Mouse (Mus musculus): ENCODE results near the gene Snrk.

The Snrk gene

GRCm38 (mm10) chr9:122107701-122108375 lies 9.2 kb upstream of the Snrk start:
- CTCF ChIA-PET, result interaction anchor here (0.6 kb wide), 1 partner anchor 195 kb away, joined by 3 read pairs; no protein-coding TSS in a partner anchor

DNA sequence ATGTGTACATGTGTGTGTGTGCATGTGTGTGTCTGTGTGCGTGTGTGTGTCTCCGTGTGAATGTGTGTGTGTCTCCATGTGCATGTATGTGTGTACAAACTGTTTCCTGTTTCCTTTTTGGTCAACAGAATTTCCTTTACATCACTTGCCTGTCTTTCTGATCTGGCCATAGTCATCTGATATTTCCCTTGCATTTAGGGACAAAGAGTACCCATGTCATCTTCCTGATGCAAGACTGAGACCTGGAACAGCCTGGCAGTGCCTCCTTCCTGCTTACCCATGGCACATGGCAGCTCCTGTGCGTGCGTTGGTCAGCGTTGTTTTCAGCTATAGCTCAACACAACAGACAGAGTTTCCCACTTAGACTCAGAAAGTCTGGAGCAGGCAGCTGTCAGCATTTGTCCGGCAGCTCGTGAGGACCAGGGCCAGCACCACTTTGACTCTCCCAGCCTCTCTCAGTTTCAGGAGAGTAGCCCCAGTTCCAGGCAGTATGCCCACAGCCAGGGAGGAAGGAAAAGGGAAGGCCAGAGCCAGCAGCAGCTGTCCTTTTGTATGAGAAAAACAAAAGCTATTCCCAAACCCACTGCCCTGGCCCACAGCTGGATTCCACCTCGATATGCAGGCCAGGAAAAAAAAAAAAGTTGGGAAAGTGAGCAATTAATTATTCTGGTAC lies 7.4 kb upstream of the Snrk start:
- CTCF ChIA-PET, result interaction anchor here (0.7 to 0.8 kb wide), 2 partner anchors 13 to 157 kb away, joined by 3 read pairs; no protein-coding TSS in a partner anchor

GRCm38 (mm10) chr9:122110508-122110907 lies 6.6 kb upstream of the Snrk start:
- CTCF ChIA-PET, result interaction anchor here (0.6 to 0.8 kb wide), 2 partner anchors 12 to 16 kb away, joined by 3 read pairs; no protein-coding TSS in a partner anchor

- CTCF ChIA-PET, result interaction anchor here (0.6 kb wide), 1 partner anchor 16 kb away, joined by 3 read pairs; no protein-coding TSS in a partner anchor
Observed at GRCm38 (mm10) chr9:122110921-122111320, 6.1 kb upstream of the Snrk start.

DNA sequence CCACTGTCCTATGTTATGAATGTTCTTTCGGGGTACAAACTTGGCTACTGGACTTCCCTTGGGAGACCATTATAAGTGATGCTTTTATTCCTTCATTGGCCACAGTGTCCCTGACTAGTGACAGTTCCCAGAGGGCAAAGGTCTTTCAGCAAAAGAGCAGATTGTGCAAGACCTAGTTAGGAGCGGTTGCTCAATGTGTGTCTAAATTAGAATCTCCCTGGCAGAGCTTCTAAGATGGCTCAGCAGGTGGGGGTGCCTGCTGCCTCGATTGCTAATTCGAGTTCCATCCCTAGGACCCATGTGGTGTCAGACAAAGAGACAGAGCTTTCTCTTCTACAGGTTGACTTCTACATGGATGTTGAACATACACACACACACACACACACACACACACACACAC lies 1.5 kb upstream of the Snrk start:
- CTCF ChIA-PET, result no interaction called here

DNA sequence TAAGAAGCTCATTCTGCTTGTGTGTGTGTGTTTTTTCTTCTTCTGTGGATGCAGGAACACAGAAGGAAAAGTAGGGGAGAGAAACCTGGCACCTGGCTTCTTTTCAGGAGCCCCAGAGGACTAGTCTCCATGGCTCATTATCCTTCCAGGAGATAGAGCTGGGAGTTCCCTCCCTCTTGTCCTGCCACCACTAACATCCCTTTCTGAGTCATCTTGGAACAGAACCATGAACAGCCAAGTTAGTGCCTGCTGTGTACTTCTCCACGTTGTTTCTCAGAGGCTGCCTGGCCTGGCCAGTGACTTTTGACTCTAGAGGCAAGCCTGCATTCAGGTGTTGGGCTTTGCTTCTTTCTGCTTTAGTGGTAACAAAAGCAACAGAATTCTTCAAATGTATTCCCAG lies 707 bp upstream of the Snrk start:
- CTCF ChIA-PET, result interaction anchor here (0.6 kb wide), 1 partner anchor 27 kb away, joined by 6 read pairs; no protein-coding TSS in a partner anchor

GRCm38 (mm10) chr9:122117692-122118529 lies 845 bp downstream of the Snrk start:
- CTCF ChIA-PET, result interaction anchor here (1.0 kb wide), 1 partner anchor 177 kb away, joined by 4 read pairs; the partner anchor contains the start of gene Ano10

DNA sequence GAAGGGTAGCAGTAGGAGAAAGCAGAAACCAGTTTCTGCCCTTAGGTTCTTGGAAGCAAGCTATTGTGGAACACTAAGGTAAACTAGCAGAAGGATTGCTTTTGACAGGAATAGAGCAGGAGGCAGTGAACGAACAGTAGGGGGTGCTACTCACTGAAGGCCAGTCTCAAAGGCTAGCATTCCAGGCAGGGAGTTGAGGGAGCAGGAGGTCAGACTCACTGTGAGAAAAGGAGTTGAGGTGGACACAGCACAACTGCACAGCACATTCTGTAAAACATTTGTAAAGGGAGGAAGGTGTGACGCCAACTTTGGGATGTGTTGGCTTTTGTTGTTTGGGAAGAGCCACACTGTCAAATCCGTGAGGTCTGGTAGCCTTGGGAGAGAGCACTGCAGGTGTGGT lies 3.0 kb downstream of the Snrk start:
- CTCF ChIA-PET, result no interaction called here

DNA sequence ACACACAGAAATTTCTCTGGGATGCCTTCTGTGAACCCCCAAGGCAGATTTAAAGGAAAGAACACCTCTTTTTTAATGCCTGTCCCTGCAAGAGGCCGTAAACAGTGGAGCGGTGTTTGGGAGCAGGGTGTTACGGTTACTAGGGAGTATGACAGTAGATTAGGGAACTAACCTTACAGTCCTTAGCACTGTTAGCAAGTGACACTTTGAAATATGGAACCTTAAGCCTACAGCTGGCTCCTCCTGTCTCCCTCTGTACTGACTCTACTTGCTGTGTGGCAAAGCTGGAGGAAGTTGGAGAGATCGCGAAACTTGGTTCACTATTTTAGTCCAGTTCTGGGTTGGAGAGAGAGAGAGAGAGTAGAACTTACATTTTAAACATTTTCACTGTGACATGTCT lies 5.0 kb downstream of the Snrk start:
- CTCF ChIA-PET, result interaction anchor here (1.0 kb wide), 1 partner anchor 12 kb away, joined by 3 read pairs; no protein-coding TSS in a partner anchor

GRCm38 (mm10) chr9:122123181-122123580 lies 6.1 kb downstream of the Snrk start:
- CTCF ChIA-PET, result interaction anchor here (0.7 kb wide), 1 partner anchor 65 kb away, joined by 4 read pairs; no protein-coding TSS in a partner anchor

DNA sequence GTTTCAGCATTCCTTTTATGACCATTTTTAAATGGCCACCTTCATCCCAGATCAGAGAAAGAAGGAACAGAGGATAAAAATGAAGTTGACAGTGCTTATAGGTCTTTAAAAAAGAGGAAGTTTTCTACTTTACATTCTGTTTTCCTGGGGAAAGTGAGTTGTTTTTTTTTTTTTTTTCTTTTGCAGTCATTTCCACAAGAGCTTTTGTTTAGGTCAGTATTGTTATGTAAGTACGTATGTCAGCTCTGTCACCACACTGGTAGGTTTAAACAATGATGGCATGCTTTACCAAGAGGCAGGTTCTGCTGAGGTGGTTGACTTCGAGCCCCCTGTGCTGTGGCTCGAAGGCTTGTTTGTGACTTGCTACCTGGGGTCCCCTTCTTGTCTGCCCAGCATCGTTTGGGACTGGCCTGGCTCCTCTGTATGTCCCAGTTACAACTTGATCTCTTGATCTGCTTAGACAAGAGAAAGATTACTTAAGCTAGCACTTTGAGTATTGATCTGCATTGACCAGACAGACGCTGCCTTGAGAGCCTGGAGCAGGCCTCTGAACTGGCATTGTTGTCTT lies 8.7 kb downstream of the Snrk start:
- CTCF ChIA-PET, result interaction anchor here (0.7 kb wide), 1 partner anchor 84 kb away, joined by 3 read pairs; no protein-coding TSS in a partner anchor

DNA sequence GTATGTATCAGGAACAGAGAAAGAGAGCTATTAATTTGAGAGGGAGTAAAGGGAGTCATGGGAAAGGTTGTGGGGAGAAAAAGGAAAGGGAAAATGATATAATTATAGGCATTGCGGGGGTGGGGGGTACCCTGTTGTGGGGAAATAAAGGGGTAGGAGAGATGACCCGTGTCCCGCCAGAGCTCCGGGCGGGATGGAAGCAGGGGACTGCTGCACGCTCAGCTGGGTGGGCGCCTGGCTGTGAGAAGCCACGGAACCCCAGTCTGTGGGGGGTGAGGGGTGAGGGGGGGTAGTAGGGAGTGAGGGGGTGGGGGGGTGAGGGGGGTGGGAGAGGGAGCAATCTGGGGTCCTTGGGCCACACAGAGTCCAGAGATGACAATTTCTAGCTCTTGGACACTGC lies 9.7 kb downstream of the Snrk start:
- CTCF ChIA-PET, result interaction anchor here (0.6 to 0.7 kb wide), 4 partner anchors 16 to 1201 kb away, joined by 3 read pairs; no protein-coding TSS in a partner anchor

- CTCF ChIA-PET, result no interaction called here
Observed at GRCm38 (mm10) chr9:122127271-122127785, 10.3 kb downstream of the Snrk start.

DNA sequence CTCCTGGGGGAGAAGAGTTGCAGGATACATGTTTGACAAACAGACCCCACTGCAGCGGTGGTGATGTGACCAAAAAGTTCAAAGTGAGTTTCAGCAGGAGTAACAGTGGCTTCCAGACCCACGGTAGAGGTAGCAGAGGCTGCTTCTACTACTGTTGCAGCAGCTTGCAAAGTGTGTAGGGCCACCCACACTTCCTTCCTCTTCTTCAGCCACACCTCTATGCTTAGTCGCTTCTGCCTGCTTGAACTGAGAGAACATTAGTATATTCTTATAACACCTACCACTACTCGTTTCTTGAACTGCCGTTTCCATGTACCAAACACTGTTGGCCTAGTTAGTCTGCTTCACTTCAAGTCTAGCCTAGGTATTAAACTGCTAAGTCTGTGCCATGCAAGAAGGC lies 11.6 kb downstream of the Snrk start:
- CTCF ChIA-PET, result no interaction called here

GRCm38 (mm10) chr9:122130666-122131065 lies 13.6 kb downstream of the Snrk start:
- CTCF ChIA-PET, result no interaction called here

DNA sequence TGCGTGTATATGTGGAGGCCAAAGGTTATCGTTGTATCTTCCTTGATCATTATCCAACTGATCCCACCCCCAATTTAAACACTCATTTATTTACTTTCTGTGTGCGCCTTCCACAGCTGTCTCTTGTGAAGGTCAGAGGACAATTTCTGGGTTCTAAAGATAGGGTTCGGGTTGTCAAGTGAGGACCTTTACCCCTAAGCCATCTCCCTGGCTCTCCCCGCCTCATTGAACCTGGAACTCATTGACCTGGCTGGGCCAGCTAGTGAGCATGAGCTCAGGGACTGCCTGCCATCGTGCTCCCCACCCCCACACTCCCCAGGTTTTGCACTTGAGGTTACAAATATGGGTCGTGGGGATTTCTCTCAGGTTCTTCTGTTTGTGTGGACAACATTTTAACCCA lies 15.1 kb downstream of the Snrk start:
- CTCF ChIA-PET, result no interaction called here

DNA sequence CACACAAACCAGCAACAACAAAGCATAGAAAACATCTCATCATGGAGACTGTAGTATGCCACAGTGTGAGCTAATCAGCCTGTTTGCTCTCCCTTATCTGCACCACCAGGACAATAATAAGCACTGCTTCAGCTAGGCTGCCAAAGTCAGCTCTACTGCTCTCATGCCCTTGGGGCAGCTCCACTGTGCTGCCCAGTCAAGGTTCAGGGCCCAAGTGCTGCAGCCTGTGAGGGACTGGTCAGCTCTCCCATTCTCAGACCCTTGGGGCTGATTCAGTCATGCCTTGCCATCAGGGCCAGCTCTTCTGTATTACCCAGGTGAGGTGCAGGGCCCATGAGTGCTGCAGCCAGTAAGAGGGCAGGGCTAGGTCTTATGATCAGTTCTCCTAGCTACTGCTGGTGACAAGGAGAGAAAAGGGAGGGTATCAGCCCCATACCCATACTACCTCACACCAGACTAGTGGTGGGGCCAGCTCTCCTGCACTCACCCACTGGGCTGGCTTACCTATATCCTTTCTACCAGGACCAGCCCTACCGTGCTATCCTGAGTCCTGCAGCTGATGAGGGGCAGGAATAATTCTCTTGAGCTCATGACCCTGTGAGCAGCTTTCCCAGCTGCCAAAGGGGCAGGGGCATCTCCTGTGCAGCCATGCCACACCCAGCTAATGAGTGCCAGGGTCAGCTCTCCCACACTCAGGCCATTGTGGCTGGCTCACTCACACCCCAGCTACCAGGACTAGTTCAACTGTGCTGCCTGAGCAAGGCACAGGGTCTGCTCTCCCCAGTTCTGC lies 18.2 kb downstream of the Snrk start:
- CTCF ChIA-PET, result interaction anchor here (0.6 kb wide), 1 partner anchor 50 kb away, joined by 3 read pairs; no protein-coding TSS in a partner anchor

GRCm38 (mm10) chr9:122135885-122136170 lies 18.8 kb downstream of the Snrk start:
- CTCF ChIA-PET, result no interaction called here

DNA sequence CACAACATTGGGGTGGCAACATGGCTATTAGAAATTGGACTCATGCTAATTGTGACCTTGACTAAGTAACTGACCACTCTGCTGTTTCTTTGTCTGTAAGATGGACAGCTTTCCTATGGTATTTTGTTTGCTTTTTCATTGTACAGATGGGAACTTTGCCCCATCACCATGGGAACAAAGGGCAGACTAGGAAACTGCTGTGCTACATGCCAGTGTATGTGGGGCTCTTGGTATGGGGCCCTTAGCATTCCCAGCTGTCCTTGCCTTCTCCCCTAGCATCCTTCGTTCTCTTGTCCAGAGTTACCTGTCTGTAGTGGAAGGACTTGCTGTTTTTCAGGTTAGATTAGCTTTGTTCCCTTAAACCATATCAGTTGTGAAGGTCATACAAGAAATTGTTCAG lies 20.9 kb downstream of the Snrk start:
- CTCF ChIA-PET, result no interaction called here

GRCm38 (mm10) chr9:122138371-122139029 lies 21.4 kb downstream of the Snrk start:
- CTCF ChIA-PET, result no interaction called here

Data from spleen, embryonic (tissue).